Mouse (Mus musculus) G1E (cell line): ENCODE measurements at regions not wholly inside any gene's neighbourhood (a gene's known extent, or its start where the extent isn't known, plus 50 kb on each side); places are given as distances from the start of the nearest gene placed in this dataset.

ENCODE experiments used
- ATAC-seq: 2 replicates; pipeline ENCODE4 v1.8.0; 2016; ENCODE audit warnings: mild to moderate bottlenecking; ENCODE audit not compliant: insufficient number of reproducible peaks, poor library complexity, low FRiP score, severe bottlenecking; ENCODE audit errors: extremely low read depth
- DNase-seq: peaks from one replicate; pipeline ENCODE4 v3.0.0; 2012; ENCODE audit warnings: low spot score
- H3K27me3 ChIP-seq: 2 replicates; pipeline ENCODE4 v1.6.1; 2012; ENCODE audit warnings: mild to moderate bottlenecking, low read length, inconsistent platforms; ENCODE audit not compliant: insufficient read depth
- H3K36me3 ChIP-seq: replicated peaks from 2 replicates; pipeline ENCODE3; 2012; ENCODE audit warnings: mild to moderate bottlenecking, inconsistent platforms
- H3K4me1 ChIP-seq: 2 replicates; pipeline ENCODE4 v1.6.1; 2012; ENCODE audit warnings: low read depth, low read length, inconsistent platforms, mixed read lengths; ENCODE audit not compliant: insufficient read depth
- H3K4me3 ChIP-seq: 2 replicates; pipeline ENCODE4 v1.5.1; 2012; ENCODE audit warnings: low read depth, mild to moderate bottlenecking, inconsistent platforms, low read length, moderate library complexity, mixed read lengths
- H3K9me3 ChIP-seq: replicated peaks from 2 replicates; pipeline ENCODE4 v1.6.1; 2012; ENCODE audit warnings: inconsistent platforms
- CTCF ChIP-seq: IDR thresholded peaks from 2 replicates; pipeline ENCODE4 v1.5.1; 2012; ENCODE audit warnings: low read depth, low read length, inconsistent platforms, mixed read lengths
- GATA1 ChIP-seq: IDR thresholded peaks from 2 replicates; pipeline ENCODE4 v1.6.1; 2012; ENCODE audit warnings: borderline replicate concordance, low read length, inconsistent platforms, mixed read lengths
- GATA2 ChIP-seq: IDR thresholded peaks from 2 replicates; pipeline ENCODE4 v1.6.1; 2012; ENCODE audit warnings: low read depth, low read length, inconsistent platforms, borderline replicate concordance
- POLR2AphosphoS5 ChIP-seq: IDR thresholded peaks from 2 replicates; pipeline ENCODE4 v1.6.1; 2012; ENCODE audit warnings: low read depth, low read length, inconsistent platforms; ENCODE audit not compliant: insufficient replicate concordance
- TAL1 ChIP-seq: conservative IDR thresholded peaks from 2 replicates; pipeline ENCODE4 v1.6.1; 2012; ENCODE audit warnings: low read depth, low read length, inconsistent platforms, mixed read lengths

DNA sequence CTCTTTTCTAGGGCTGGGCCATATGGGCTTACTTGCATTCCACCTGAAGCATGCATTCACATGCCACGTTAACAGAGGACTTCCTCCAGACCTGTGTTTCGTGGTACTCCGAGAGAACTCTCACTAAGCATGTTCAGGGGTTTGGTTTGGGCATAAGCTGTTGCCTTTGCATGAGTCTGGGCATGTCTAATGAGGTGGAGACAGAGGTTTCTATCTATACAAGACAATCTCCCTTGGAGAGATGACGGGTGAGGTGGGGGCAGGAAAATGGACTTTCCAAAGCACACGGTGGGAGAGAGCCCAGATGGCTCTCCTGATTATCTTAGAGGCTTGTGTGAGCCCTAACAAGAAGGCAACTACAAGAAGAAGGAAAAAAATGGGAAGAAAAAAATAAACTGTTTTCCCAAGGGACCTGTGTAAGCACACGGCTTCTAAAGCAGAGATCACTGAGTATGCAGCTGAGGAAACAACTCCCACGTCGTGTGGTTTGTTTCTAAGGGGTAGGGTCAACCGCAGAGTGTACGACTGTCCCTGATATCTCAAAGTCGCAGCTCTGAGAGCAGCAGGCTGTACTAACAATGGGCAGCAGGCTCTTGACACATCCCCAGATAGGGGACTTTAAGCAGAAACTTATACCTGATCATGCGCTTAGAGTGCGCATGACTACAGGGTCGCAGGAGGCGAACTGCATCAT is 50.7 kb upstream of the Intu start:
- TF ChIP-seq POLR2AphosphoS5 = no peak
- TF ChIP-seq GATA1 = no peak
- no peak for TF ChIP-seq GATA2
- TF ChIP-seq TAL1 = no peak
- no peak for TF ChIP-seq CTCF
- ATAC-seq (no peak), DNase-seq (no peak)
- Histone ChIP-seq H3K27me3 (peaks cover 9% of the 10 kb centered on the region; the same call in 1 of the 2 replicates), H3K36me3 (no peaks in the 10 kb centered on the region), H3K9me3 (no peaks in the 10 kb centered on the region), H3K4me3 (no peak overlapping the region), H3K4me1 (no peaks in the 10 kb centered on the region)
